Mouse (Mus musculus) cortical plate, adult 2 months (tissue): Measurements from ENCODE around the gene Ptpn5.

Experiments
- CTCF ChIP-seq: fragments of 200-500 bp; IDR thresholded peaks from 2 replicates; pipeline ENCODE4 v1.5.1; 2011; ENCODE audit warnings: mild to moderate bottlenecking, control low read depth, low read length; ENCODE audit not compliant: insufficient read depth; ENCODE audit errors: extremely low read depth
- POLR2A ChIP-seq: fragments of 200-500 bp; IDR thresholded peaks from 2 replicates; pipeline ENCODE4 v1.6.1; 2011; ENCODE audit warnings: mild to moderate bottlenecking, low read length, control low read depth; ENCODE audit not compliant: insufficient read depth; ENCODE audit errors: extremely low read depth

GRCm38 (mm10) chr7:47051404-47052151 lies 81.9 kb downstream of the Ptpn5 start:
- TF ChIP-seq CTCF, result no peak
- no peak for TF ChIP-seq POLR2A
